Mouse (Mus musculus) cerebellum, postnatal 4 days (tissue): ENCODE measurements around the gene Sfi1.
"Not testable (repeated sequence)": the region's sequence is repeated elsewhere in the genome, so short reads cannot be mapped to it uniquely, and the experiment has no call there.

Experiments used
- DNase-seq, 2 experiments: peaks; one replicate each; pipeline ENCODE4 v3.0.0; 2022; ENCODE audit warnings: low spot score in 2 of 2, mixed read lengths in 1 of 2

Sfi1 gene

DNA sequence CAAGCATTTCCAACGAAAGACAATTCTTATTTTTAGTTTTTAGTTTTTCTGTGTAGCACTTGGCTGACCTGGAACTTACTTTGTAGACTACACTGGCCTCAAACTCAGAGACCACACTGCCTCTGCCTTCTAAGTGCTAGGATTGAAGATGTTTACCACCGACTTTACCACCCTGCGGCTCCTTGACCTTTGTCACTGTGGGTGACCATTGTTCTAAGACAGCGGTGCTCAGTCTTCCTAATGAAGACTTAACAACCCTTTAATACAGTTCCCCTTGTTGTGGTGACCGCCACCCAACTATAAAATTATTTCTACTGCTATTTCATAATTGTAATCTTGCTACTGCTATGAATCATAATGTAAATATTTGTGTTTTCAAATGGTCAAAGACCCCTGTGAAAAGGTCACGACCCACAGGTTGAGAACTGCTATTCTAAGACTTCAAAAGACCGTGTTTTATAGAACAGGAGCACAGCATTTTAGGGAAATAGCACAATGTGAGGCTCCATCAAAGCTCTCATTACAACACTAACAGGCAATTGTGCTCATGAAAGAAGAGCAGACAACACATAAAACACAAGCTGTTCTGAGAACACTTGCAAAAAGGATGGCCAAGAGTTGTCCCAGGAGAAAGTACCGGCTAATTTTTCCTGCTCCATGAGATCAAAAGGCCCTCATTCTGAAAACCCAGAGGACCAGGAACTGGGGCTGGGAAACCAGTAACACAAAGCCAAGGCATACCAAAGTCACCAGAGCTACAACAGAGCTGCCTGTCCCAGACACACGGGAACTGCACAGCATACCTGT is 47.7 kb downstream of the Sfi1 start:
- DNase-seq: not testable (repeated sequence)

DNA sequence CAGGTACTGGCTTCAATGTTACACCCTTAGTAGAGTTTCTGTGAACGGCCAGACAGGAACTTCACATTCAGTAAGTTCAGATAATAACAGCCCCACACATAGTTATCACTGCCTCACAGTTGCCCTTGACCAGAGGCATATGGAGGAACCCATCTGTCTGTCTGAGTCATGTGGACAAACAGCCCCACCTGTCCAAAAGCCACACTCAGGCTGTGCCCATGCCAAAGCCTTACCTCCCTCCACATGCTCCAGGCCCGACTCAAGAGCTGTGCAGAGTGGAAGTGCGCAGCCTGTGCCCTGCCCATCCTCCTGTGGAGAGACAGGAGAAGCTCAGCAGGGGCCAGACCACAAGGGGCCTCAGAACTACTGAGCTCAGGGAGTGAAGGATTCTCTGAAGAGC is 49.3 kb downstream of the Sfi1 start:
- not testable (repeated sequence) for DNase-seq

DNA sequence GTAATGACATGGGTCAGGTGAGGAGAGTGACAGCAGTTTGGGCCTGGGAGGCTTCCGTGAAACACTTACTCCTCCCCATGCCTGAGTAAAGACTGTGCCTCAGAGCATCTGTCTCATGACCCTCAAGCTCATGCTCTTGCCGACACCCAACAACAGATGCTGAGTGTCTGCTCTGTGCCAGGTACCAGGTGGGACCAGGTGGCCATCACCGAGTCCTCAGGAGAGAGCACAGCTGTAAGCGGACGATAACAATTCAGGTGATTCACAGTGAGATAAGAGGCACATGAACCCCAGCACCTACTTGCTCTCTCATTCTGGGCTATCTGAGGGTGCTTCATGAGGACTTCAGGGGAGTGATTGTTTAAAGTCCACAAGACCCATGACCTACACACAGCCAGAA is 50.9 kb downstream of the Sfi1 start:
- peak; percentile 83 to 99 for DNase-seq

DNA sequence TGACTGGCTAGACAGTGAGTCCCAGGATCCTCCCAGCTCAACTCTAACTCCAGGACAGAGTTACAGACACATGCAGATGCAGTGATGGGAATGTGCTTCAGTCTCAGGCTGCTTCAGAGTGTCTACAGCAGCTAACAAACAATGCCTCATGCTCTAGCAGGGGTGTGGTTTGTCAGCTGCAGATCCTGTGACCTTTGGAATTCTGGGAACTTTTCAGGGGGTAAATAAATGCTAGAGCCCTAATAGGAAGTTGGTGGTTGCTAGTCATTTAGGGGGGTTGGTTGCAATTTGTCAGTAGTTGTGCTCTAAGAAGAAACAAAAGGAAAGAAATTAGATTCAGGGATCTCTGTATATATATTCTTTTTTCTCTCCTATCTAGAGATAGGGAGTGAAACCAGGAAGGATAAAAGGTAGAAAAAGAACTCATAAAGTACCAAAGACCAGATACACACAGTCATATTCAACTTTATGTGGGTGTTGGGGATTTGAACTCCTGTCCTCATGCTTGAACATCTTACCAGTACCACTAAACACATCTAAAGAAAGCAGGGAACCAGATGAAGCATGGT is 52.2 kb downstream of the Sfi1 start:
- DNase-seq: not testable (repeated sequence)

DNA sequence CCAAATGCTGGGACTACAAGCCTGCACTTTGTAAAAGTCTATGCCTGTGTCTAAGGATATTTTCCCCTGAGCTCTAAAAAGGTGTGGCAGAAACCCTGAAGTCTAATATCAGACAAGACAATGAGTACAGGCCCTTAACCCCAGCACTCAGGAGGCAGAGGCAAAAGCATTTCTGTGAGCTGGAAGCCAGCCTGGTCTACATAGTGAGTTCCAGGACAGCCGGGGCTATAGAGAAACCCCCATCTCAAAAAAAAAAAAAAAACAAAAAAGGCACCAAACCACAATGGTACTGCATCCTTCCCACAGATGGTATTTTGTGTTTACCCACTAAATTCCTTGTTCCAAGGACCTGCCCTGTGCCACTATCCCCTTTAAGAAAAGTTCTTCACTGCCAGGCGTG is 54.9 kb downstream of the Sfi1 start:
- peak; percentile 69 to 91 for DNase-seq

DNA sequence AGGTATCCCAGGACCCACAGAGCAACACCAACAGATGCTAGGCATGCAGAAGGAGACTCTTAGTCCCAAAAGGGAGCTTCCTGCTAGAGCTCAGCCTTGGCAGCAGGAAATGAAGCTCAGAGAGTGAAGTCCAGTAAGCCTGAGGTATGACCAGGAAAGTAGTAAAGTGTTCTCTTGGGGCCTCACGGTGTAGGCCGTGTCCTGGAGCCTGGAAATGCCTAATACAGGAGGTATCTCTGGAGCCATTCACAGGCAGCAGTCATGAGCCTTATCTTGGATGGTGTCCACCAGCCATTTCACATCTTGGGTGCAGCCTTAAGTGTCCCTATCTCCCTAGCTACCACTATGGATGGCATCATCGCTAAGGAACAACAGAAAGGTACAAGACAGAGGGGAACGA is 56.0 kb downstream of the Sfi1 start:
- DNase-seq: peak; percentile 65 to 77

DNA sequence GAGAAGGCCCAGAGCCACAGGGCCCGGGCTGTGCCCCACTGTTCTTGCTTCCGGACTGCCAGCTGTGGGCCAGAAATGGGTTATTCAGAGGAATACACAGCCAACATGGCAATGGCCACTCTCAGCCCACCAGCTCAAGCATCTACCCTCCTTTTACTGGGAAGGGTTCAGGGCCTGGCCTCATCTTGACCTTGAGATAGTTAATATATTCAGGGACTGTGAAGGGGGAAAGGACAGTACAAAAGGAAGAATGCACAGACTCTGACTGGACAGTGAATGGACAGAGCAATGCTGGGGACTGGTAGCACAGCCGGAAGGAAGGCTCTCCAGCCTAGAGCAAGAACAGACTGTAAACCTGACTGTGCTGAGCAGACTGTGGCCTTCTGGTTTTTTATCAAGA is 57.3 kb downstream of the Sfi1 start:
- peak in 1 of 2 experiments; percentile 18 for DNase-seq

DNA sequence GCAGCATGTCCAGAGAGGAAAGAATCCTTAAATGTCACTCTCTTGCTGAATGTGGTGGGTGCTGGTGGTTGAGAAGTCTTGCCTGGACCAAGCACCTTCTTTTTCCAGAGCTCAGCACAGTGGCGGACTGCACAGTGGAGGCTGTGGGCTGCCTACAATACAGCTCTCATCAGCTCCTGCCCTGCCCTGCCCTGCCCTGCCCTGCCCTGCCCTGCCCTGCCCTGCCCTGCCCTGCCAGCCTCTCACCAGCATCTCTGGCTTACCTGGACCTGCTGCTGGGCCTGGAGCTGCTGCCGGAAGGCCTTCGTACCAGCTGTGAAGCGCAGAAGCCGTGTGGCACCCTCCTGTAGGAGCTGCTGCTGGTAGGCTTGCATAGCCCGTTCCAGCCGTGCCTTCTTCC is 57.9 kb downstream of the Sfi1 start:
- not testable (repeated sequence) for DNase-seq

DNA sequence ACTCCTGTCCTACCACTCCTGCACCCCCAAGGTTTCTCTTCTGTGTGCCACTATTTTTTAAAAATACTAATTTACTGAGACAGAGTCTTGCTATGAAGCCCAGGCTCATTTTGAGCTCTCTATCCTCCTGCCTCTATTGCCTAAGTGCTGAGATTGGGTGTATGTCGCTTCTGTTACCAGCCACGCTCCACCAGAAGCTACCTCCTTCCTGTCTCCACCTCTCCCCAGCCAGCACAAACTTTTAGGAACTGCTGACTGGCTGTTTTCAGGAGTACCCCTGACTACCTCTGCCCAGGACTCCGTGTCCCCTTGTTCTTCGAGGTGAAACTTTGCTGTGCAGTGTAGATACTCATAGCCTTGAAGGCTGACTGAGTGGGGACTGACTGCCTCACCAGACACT is 59.9 kb downstream of the Sfi1 start:
- DNase-seq: not testable (repeated sequence)

DNA sequence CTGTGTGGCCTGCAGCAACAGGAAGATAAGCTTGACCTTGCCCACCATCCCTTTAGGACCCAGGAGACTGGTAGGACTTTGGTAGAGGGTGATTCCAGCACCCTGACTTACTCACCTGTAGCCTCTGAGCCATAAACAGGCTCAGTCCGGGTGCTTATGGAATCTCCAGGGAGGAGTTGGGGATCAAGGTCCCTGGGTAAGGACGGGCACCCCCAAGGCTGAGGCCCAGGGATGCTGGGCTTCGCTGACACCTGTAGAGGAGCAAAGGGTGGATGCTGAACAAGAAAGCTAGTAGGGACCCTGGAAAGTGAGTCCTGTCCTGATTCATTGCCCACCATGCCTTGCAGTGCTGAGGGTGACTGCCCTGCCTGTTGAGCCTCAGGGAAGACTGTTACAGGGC is 60.3 kb downstream of the Sfi1 start:
- DNase-seq: not testable (repeated sequence)

DNA sequence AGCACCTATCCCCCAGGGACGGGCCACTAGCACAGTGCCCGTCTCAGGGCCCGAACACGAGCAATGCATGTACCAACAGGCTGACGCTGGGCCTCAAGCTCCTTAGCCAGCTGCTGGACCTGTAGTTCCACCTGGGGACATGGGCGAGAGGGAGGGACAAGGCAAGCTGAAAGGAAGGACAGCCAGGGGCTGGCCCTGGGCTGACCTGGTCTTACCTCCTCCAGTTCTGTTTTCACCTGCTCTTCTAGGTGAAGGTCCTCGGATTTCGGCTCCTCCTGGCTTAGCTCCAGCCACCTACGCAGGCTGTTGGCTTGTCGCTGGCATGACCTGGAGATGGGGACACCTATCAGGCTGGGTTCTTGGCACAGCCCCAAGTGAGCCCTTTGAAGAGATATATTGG is 61.3 kb downstream of the Sfi1 start:
- DNase-seq: peak; percentile 78 to 84

DNA sequence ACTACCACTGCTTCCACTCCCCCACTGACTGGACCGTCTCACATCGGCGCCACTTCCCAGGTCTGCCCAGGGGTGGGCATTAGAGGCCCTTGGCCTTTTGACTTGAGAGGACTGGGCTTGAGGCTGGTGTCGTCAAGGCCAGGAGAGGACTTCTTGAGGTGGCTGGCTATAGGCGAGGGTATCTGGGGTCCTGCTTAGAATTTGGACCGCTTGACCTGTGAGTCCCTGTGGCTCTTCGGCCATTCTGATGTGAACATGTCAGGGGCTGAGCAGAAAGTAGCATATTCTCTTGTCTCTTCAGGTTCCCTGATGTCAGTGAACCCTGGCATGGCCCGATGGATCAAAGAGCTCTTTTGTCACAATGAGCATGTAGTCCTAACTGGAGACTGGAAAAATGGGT is 63.4 kb downstream of the Sfi1 start:
- DNase-seq: peak; percentile 86 to 98

DNA sequence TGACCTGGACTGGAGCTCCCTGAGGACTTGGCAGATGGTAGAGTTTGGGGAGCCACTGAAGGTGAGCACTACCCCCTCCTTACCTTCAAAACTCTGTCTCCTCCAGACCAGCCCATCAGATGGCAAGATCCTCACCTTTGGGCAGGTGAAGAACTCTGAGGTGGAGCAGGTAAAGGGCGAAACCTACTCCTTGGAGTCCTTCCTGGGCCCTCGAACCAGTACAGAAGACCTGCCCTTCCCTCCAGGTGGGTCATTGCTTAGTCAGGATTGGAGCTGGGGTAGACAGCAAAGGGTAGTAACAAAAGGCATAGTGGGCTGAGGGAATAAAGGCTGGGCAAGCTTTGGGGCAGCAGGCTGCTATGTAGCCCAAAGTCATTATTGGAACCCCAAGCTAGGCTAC is 64.0 kb downstream of the Sfi1 start:
- peak in 1 of 2 experiments; percentile 13 for DNase-seq

DNA sequence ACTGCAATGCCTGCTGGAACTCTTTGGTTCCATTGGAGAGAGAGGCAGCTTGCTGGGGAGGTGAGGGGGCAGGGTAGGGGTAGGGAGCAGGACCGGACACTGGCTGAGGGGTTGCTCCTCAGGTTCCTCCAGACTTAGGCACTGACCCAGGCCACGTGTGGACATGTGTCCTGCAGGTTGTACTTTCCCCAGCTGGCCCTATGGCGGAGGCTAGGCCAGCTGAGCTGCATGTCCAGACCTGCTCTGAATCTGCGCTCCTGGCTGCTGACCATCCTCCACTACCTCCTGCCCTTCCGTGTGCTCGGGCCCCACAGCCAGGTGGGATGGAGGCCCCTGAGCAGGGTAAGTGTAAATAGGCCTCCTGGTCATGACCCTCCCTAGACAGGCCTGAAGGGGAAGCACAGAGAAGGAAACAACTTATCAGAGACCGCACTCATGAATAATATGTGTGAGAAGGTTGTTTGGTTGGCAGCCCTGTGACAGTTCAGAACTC is 65.9 kb downstream of the Sfi1 start:
- peak; percentile 59 to 79 for DNase-seq

DNA sequence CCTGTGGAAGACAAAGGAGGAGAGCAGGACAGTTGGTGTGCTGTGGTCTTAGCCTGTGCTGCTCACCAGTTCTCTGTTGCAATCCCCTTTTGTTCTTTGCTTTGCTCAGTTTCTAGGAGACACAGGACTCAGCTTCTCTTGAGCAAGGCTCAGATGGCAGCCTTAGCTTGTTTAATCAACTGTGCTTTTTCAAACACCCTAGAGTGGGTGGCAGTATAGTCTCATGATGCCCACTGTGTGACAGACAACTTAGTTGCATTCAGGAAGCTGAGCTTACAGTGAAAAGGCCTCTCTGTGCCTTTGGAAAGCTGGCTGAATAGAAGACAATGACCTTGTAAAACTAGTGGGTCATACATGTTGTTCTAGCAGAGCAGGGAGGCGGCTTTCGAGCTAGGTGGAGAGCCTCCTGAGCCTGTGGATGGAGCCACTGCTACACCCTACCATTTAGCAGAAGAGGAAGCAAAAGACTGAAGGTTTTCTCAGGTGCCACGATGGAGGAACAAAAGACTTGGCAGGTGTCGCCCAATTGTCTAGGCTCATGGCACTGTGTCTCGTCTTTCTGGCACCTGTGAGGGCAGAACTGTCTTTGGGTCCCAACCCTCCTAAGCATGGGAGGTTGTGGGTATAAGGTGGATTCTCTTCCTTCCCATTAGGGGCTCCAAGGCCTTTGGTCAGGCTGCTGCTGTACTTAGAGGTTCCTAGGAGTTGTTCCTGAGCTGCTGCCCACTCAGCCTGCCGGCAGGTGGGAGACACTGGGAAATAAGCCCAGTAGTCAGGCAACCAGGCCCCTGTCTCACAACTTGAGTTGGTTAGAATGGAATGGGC is 66.6 kb downstream of the Sfi1 start:
- peak; percentile 97 to 100 for DNase-seq

DNA sequence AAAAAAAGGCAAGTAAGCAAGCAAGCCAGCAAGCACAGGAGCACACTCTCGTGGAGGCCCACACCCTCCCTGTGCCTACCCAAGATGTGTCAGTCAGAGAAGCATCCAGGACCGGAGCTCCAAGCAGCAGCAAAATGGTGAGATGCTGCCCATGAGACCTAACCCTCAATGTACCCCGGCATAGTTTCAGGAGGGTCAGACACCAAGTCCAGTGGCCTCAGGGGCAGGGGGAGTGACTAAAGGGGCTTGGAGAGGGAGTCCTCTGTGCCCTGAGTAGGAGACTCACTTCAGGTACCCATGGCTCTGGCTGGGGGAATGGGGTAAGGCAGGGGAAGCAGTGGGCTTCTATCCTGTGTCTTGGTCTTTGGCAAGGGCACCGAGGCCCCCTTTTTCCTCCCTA is 67.3 kb downstream of the Sfi1 start:
- not testable (repeated sequence) for DNase-seq

DNA sequence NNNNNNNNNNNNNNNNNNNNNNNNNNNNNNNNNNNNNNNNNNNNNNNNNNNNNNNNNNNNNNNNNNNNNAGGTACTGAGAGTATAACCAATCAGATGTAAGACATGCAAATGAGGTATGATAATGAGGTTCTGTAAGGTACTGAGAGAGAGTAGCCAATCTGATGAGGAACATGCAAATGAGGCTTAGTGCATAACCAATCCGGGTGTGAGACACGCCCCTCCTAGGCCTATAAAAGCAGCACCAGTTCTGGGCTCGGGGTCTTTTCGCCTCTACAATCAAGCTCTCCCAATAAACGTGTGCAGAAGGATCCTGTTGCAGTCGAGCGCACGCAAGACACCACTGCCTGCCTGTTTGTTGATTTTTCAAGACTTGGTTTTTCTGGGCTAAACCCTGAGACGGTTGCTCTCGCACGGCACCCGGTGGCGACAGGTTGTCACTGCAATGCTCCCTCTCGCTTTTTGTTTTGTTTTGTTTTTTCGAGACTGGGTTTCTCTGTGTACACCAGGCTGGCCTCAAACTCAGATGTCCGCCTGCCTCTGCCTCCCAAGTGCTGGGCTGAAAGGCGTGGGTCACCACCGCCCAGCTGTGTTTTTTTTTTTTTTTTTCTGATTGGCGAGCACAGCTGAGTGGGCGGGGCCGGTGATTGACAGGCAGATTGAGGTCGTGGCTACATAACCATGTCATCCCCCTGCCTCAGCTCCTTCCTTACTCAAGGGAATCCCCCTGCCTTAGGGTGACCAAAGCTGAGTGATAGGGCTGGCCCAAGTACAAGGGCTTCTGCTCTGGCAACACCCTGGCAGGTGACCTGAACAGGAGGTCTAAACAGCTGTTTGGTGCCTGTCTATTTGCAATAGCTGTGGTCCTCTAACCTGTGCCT is 68.1 kb downstream of the Sfi1 start:
- DNase-seq: peak in 1 of 2 experiments; percentile 19

DNA sequence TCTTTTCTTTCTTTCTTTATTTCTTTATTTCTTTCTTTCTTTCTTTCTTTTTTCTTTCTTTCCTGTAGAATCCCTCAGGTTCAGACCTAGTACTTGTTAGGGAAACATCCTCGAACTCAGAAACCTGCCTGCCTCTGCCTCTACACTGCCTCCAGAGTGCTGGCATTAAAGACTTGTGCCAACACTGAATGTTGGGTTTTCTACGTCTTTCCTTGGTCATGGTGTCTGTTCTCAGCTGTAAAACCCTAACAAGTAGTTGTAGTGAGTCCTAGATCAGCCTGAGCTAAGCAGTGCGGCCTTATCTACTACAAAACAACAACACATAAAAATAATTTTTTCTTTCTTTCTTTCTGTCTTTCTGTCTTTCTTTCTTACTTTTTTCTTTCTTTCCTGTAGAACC is 78.9 kb downstream of the Sfi1 start:
- DNase-seq: no peak

DNA sequence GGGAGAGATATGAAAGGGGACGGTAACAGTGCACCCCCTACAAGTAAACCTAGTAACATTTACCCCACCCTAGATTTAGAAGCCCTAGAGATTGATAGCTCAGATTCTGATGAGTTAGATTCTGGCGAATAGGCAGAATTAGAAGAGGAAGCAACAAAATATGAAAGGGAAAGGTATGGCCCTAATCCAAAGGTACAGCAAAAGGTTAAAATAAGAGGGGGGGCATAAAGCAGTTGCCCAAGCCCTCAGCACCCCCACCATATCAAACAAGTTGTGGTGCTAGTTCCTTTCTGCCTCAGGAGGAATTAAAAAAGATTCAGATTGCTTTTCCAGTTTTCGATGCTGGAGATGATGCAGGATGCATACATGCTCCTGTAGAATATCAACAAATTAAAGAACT is 87.1 kb downstream of the Sfi1 start:
- no peak for DNase-seq

DNA sequence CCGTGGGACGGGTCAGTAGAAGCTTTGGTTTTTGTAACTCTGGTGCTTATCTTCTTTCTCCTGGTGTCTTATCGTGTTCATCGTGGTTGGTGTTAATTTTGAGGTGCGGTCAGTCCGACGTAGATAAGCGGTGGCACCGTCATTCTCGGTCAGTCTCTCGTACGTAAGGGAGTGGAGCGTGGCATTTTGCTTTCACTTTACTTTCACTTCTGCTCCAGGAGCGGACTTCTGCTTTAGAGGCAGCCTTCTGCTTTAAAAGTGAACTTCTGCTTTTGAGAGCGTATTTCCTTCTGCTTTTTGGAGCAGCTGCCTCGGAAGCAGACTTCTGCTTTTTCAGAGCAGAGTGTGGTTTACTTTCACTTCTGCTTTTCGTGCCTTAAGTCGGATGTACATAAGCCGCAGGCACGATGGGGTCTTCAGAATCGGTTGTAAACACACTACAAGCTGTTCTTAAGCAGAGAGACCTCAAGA is 88.0 kb downstream of the Sfi1 start:
- no peak for DNase-seq
